ENCODE assay signal across 9 mouse cellular contexts in the genomic region with DNA sequence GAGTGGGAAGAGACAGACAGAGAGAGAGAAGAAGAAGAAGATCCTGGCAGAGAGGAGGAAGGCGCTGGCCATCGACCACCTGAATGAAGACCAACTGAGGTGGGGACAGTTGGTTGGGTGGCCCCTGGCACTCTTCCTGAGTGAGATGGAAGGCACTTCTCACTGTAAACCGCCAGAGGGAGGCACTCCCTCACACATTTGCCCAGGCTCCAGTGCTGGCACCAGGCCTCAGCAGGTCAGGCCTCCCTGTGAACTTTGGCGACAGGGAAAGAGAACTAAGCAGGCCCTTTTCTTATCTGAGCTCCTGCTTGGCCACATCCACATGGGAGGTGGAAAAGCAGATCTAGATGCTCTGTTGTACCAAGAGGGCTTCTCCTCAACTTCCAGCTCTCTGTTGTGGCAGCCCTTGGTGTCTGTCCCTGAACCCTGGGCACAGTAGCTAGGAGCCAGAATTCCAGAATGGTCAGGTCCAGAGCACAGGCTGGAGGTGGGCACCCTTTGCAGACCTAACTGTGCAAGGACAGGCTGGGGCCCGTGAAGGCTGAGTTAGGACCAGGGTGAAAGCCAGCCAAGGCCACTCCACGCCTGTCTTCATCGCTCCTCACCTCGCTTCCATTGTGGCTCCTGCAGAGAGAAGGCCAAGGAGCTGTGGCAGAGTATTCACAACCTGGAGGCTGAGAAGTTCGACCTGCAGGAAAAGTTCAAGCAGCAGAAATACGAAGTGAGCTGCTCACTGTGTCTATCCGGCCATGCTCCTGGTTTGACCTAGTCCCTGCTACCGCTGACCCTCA. TPM values are rescaled to one million over a fixed set of nuclear protein-coding genes. Genes with fewer than 3 reads are reported as not detected.
DNase-seq lines count a peak whose midpoint lies in the region; ATAC-seq and TF ChIP-seq lines count a peak whose summit lies in the region.
"Had no signal": no experiment of that assay in that cellular context is flagged by ENCODE, and none has a peak within 500 bp of the region (broad histone marks: within the 10 kb centered on the region; RNA-seq: fewer than 3 reads in every experiment).

No protein-coding gene starts in this region.

- no peaks in the 10 kb centered on the region for H3K9me3 ChIP-seq in kidney, embryonic 15.5 days (replicated peaks)
- H3K9me3 ChIP-seq in ES-Bruce4 (replicated peaks; ENCODE audit: control insufficient read depth, insufficient read depth, low read length, poor library complexity, severe bottlenecking), result no peaks in the 10 kb centered on the region
- H3K9me3 ChIP-seq in heart, embryonic 15.5 days (replicated peaks), result no peaks in the 10 kb centered on the region
- H3K9me3 ChIP-seq in stomach, embryonic 16.5 days (replicated peaks; ENCODE audit: control insufficient read depth, low read length), result no peaks in the 10 kb centered on the region
- H3K9me3 ChIP-seq: neural tube, embryonic 12.5 days had no signal

- no peak overlapping the region for H3K9ac ChIP-seq in kidney, embryonic 15.5 days
- H3K9ac ChIP-seq in ES-Bruce4 (ENCODE audit: low read depth, poor library complexity, severe bottlenecking), result no peak overlapping the region
- H3K9ac ChIP-seq in heart, embryonic 15.5 days, result no peak overlapping the region; the same call in 1 of the 2 replicates
- H3K9ac ChIP-seq in stomach, embryonic 16.5 days (ENCODE audit: low read length), result no peak overlapping the region
- H3K9ac ChIP-seq: neural tube, embryonic 12.5 days had no signal

- no peak overlapping the region for H3K4me2 ChIP-seq in kidney, embryonic 15.5 days
- H3K4me2 ChIP-seq in heart, embryonic 15.5 days, result no peak overlapping the region
- no peak overlapping the region for H3K4me2 ChIP-seq in stomach, embryonic 16.5 days (ENCODE audit: low read depth, low read length)
- H3K4me2 ChIP-seq: neural tube, embryonic 12.5 days had no signal

- no peaks in the 10 kb centered on the region for H3K27me3 ChIP-seq in kidney, embryonic 15.5 days
- H3K27me3 ChIP-seq in ES-Bruce4 (ENCODE audit: control insufficient read depth, insufficient read depth, low read length, poor library complexity, severe bottlenecking), result no peaks in the 10 kb centered on the region
- H3K27me3 ChIP-seq in heart, embryonic 15.5 days, result no peaks in the 10 kb centered on the region
- no peaks in the 10 kb centered on the region for H3K27me3 ChIP-seq in stomach, embryonic 16.5 days (ENCODE audit: control insufficient read depth, insufficient read depth, low read length)
- H3K27me3 ChIP-seq: neural tube, embryonic 12.5 days had no signal

- no peak for TF ChIP-seq EP300 in ES-Bruce4 (IDR thresholded peaks at IDR 0.05; ENCODE audit: insufficient read depth, low read depth, low read length)

- DNase-seq in kidney, adult 9 months, result peak; percentile 57
- DNase-seq in adrenal gland, postnatal 25 days, result peak; percentile 35
- DNase-seq in lung, adult 2 months, result no peak
- no peak for DNase-seq in B cell, adult 2 months

- no peak for TF ChIP-seq POLR2A in ES-Bruce4 (IDR thresholded peaks at IDR 0.05; ENCODE audit: insufficient read depth, low read length)
- no peak for TF ChIP-seq POLR2A in lung, adult 2 months (IDR thresholded peaks at IDR 0.05; ENCODE audit: borderline replicate concordance, extremely low read depth, low read depth, low read length)

- no peak for ATAC-seq in kidney, embryonic 15.5 days (replicated peaks; ENCODE audit: low FRiP score)
- no peak for ATAC-seq in heart, embryonic 15.5 days (replicated peaks; ENCODE audit: insufficient number of reproducible peaks, insufficient read depth, low FRiP score, low read depth)
- peak; percentile 14; the same call in 1 of the 2 replicates for ATAC-seq in stomach, embryonic 16.5 days (ENCODE audit: insufficient read depth, low FRiP score)

- no peak overlapping the region for H3K27ac ChIP-seq in kidney, embryonic 15.5 days
- H3K27ac ChIP-seq in ES-Bruce4 (ENCODE audit: insufficient read depth, low read length), result no peak overlapping the region
- H3K27ac ChIP-seq in heart, embryonic 15.5 days, result peak overlapping the region; percentile 5
- no peak overlapping the region for H3K27ac ChIP-seq in stomach, embryonic 16.5 days (ENCODE audit: low read length)
- H3K27ac ChIP-seq: neural tube, embryonic 12.5 days had no signal

- TF ChIP-seq CTCF in ES-Bruce4 (IDR thresholded peaks at IDR 0.05; ENCODE audit: low read depth, low read length), result peak; percentile 47
- peak; percentile 56 for TF ChIP-seq CTCF in lung, adult 2 months (IDR thresholded peaks at IDR 0.05; ENCODE audit: insufficient read depth, low read length)

- 66% methylated on average over 12 of the region's 12 CpGs for WGBS in kidney, embryonic 15.5 days
- whole genome bisulfite sequencing in heart, embryonic 15.5 days, result 63% methylated on average over 12 of the region's 12 CpGs
- WGBS in lung, adult 2 months, result 70% methylated on average over 12 of the region's 12 CpGs
- 65% methylated on average over 12 of the region's 12 CpGs for WGBS in stomach, embryonic 16.5 days

- H3K4me3 ChIP-seq in kidney, embryonic 15.5 days (replicated peaks), result no peak overlapping the region
- H3K4me3 ChIP-seq in ES-Bruce4 (ENCODE audit: low read depth, low read length), result no peak overlapping the region
- no peak overlapping the region for H3K4me3 ChIP-seq in heart, embryonic 15.5 days
- no peak overlapping the region for H3K4me3 ChIP-seq in lung, adult 2 months (replicated peaks; ENCODE audit: extremely low read depth, low read depth, low read length)
- no peak overlapping the region for H3K4me3 ChIP-seq in stomach, embryonic 16.5 days (replicated peaks; ENCODE audit: low read length)
- H3K4me3 ChIP-seq: neural tube, embryonic 12.5 days had no signal

- no peaks in the 10 kb centered on the region for H3K36me3 ChIP-seq in kidney, embryonic 15.5 days
- no peaks in the 10 kb centered on the region for H3K36me3 ChIP-seq in ES-Bruce4 (ENCODE audit: control insufficient read depth, insufficient read depth, low read length, poor library complexity, severe bottlenecking)
- H3K36me3 ChIP-seq in heart, embryonic 15.5 days, result peaks cover 56% of the 10 kb centered on the region
- H3K36me3 ChIP-seq in stomach, embryonic 16.5 days (ENCODE audit: control insufficient read depth, insufficient read depth, low read length), result no peaks in the 10 kb centered on the region
- H3K36me3 ChIP-seq: neural tube, embryonic 12.5 days had no signal

- H3K4me1 ChIP-seq in kidney, embryonic 15.5 days, result peaks cover 10% of the 10 kb centered on the region; the same call in 1 of the 2 replicates
- no peaks in the 10 kb centered on the region for H3K4me1 ChIP-seq in ES-Bruce4 (ENCODE audit: control insufficient read depth, insufficient read depth, low read length)
- peaks cover 77% of the 10 kb centered on the region for H3K4me1 ChIP-seq in heart, embryonic 15.5 days (replicated peaks)
- H3K4me1 ChIP-seq in lung, adult 2 months (ENCODE audit: control insufficient read depth, insufficient read depth, low read length), result no peaks in the 10 kb centered on the region
- 0 out of 2 replicates have a peak, but pooled peaks cover 8% of the 10 kb centered on the region for H3K4me1 ChIP-seq in stomach, embryonic 16.5 days (ENCODE audit: control insufficient read depth, insufficient read depth, low read length)

RNA-seq across cellular contexts. Expression of gene Tnnt2, which starts 14.8 kb away (rescaled TPM):
- polyA plus RNA-seq in kidney, embryonic 15.5 days (2015; fragmentation: Nextera tagmentation; extraction: Ambion mirVana), result 22.2 and 39.9 TPM in 2 replicates
- polyA plus RNA-seq in ES-Bruce4 (2011; ENCODE audit: insufficient read depth, insufficient read length, low read depth, missing spikeins), result 1.2 and 1.6 TPM in 2 replicates
- total RNA-seq in adrenal gland, postnatal 25 days (2021), result 0.95 and 2.2 TPM in 2 replicates
- polyA plus RNA-seq in heart, embryonic 15.5 days (2015; fragmentation: Nextera tagmentation; extraction: Ambion mirVana), result 7,410 and 9,283 TPM in 2 replicates
- polyA plus RNA-seq in lung, adult 2 months (2012; rRNA removed), result 31.3 and 74.6 TPM in 2 replicates
- 40.8 and 48.4 TPM in 2 replicates for polyA plus RNA-seq in stomach, embryonic 16.5 days (2015; fragmentation: Nextera tagmentation; extraction: Ambion mirVana)

RNA-seq across cellular contexts. Expression of gene Lad1, which starts 32.5 kb away (rescaled TPM):
- polyA plus RNA-seq in kidney, embryonic 15.5 days (2015; fragmentation: Nextera tagmentation; extraction: Ambion mirVana), result 21.7 and 22.1 TPM in 2 replicates
- 20.5 and 25.1 TPM in 2 replicates for polyA plus RNA-seq in ES-Bruce4 (2011; ENCODE audit: insufficient read depth, insufficient read length, low read depth, missing spikeins)
- not detected in 2 replicates for total RNA-seq in adrenal gland, postnatal 25 days (2021)
- polyA plus RNA-seq in heart, embryonic 15.5 days (2015; fragmentation: Nextera tagmentation; extraction: Ambion mirVana), result 3.2 and 5.8 TPM in 2 replicates
- 6.9 and 43.2 TPM in 2 replicates for polyA plus RNA-seq in lung, adult 2 months (2012; rRNA removed)
- polyA plus RNA-seq in stomach, embryonic 16.5 days (2015; fragmentation: Nextera tagmentation; extraction: Ambion mirVana), result 109 and 142 TPM in 2 replicates

Comparison
In these comparisons a context has a peak if more than half of its experiments do, and no peak if none do; other contexts are left out.
1. DNase-seq: peak in kidney, adult 9 months (single experiment) and adrenal gland, postnatal 25 days (single experiment); none in lung, adult 2 months (single experiment) and B cell, adult 2 months (0 of 2).
2. RNA of gene Tnnt2, which starts 14.8 kb away (polyA plus RNA-seq): 7,410 to 9,283 TPM in heart, embryonic 15.5 days; 31.3 to 74.6 TPM in lung, adult 2 months, 40.8 to 48.4 TPM in stomach, embryonic 16.5 days, 22.2 to 39.9 TPM in kidney, embryonic 15.5 days and 1.2 to 1.6 TPM in ES-Bruce4; every median in the first group is over 10 times any median in the second.